Mouse (Mus musculus) spleen, embryonic (tissue): Measurements from ENCODE around the gene Evc.

Source experiments
- CTCF ChIA-PET: fragments of 350-600 bp; sonication (Branson Sonifier 250); formaldehyde crosslinking; loops from one replicate; lab custom pipeline; 2022; lab: Charles Lee

Evc gene

DNA sequence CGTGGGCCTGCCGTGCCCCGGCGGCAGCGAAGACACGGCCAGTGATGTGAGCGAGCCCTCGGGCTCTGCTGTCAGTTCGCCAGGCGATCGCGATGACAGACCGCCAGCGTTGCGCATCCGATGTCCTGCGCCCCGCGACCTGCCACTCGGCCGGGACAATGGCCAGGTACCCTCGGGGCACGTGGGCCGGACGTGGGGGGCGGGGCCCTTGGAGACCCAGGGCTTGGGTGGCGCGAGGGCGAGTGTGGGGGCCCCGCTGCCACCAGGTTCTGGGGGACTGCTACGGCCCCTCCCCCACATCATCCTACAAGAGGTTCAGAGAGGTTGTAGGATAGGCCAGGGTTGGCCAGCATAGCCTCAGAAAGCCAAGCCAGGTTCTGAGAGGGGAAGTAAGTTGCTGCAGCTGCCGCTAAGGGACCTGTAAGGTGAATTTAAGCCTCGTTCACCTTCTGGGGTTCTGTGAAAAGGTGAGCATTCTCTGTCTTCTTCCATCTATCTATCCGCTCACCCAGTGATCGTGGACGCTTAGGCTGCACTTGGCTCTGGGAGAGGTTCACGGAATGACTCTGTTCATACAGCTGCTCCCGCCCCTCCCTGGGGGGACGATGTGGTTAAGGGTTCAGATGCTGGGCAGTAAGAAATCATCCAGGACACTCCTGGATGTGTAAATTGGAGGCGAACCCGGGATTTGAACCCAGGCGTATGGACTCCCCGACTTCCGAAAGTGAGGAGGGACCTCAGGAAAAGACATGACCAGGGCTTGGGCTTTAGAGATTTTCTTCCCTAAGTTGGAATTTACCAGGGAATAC is 94.1 kb downstream of the Evc start:
- CTCF ChIA-PET: no interaction called here

DNA sequence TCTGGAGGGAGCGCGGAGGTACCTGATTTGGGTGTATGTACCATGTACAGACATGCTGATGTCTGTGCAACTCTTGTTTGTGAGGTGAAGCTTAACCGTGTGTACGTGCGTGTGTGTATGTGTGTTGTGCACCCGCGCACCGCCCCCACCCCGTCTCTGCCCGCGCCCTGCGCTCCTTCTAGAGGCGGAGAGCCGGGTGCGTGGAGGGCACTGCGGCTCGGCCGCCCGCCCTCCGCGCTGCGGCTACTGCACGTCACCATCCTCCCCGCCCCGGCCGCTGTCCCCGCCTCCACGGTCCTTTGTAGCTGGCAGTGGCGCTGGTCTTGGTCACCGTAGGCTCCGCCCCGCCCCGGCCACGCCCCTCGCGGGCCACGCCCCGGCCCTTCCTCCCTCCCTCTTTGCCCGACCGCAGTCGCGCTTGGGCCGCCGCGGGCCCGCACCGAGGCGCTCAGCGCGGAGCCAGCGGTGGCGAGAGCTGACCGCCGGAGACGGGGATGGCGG is 95.0 kb downstream of the Evc start, which contains the start of gene Crmp1:
Gene Crmp1 (plus strand): TSS at position 290 of the 501 bp plus-strand sequence.
- CTCF ChIA-PET: no interaction called here

DNA sequence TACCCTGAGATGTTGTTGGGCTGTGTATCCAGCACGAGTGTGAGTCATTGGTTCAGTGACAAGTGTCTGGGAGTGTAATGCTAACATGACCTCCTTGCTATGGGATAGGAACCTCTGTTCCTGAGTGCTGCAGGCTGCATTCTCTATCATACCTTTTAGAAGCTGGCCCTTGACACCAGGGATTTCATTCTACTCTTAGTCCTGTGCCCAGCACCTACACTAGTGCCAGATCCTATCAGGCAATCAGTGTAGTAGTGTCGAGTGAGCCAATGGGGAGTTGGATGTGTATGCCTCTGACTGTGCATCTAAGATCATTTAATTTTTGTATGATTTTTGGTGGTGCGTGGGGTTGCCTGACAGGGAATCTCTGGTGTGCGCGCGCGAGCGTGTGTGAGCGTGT is 95.5 kb downstream of the Evc start:
- CTCF ChIA-PET: no interaction called here

DNA sequence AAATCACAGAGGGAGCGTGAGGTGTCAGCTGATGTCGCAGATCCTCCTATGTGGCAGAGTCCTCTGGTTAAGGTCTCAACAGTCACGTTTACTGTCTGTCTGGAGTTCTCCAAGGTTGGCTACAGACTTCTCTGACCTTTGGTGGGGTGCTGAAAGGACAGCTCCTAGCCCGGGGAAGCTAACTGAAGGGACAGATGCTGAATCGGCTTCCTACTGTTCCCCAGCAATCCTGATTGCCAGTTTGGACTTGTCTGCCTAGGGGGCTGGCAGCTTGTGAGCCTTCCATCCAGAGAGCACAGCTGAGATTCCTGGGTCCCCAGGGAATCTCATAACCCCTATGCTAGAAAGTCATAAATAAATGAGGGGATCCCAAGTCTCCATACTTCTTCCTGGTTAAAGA is 96.1 kb downstream of the Evc start:
- CTCF ChIA-PET: no interaction called here
